Mouse (Mus musculus) CH12F3 (cell line): ENCODE results near the gene Hist1h2be.

ENCODE experiments used
- in situ Hi-C: fragments of 300-500 bp; cut with MboI; formaldehyde crosslinking; loops from 2 replicates; pipeline ENCODE4 v1.14.3; 2020; ENCODE audit warnings: low sequenced_read_pairs

The Hist1h2be gene

DNA sequence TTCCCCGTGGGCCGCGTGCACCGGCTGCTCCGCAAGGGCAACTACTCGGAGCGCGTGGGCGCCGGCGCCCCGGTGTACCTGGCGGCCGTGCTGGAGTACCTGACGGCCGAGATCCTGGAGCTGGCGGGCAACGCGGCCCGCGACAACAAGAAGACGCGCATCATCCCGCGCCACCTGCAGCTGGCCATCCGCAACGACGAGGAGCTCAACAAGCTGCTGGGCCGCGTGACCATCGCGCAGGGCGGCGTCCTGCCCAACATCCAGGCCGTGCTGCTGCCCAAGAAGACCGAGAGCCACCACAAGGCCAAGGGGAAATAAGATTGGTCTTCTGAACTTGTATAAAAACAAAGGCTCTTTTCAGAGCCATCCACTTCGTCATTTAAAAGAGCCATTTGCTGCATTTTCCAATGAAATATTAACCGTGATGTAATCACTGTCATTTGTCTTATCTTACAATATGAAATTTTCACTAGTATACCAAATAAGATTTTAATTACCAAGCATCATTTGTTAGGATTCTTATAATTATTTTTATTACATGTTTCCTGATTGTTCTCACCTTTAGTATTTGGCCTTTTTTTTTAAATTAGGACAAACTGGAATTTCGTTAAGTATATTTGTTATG, 46.3 kb downstream of the Hist1h2be start:
- in situ Hi-C loops, result loop anchor here (25.0 kb wide), 1 partner anchor 1787 kb away; the partner anchor contains the start of genes Hist1h1b, Hist1h2an, Hist1h2bp and Hist1h3i

DNA sequence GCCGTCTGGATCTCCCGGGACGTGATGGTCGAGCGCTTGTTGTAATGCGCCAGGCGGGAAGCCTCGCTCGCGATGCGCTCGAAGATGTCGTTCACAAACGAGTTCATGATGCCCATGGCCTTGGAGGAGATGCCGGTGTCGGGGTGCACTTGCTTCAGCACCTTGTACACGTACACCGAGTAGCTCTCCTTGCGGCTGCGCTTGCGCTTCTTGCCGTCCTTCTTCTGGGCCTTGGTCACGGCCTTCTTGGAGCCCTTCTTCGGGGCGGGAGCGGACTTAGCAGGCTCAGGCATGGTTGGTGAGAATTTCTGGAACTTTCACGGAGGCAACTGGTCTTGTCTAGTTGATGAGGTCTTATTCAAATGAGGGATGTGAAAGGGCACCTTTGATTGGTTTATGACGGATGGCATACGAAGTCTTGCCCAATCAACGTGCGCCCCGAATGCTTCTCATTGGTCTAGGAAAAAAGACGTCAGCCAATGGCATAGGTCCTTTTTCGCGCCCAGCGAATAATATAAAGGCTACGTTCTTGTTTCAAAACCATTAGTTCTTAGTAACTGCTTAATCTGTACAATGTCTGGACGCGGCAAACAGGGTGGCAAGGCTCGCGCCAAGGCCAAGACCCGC, 46.9 kb downstream of the Hist1h2be start, which contains the start of the genes Hist1h2bf and Hist1h2ad:
TSS of gene Hist1h2bf (minus strand) at position 299 of the 627 bp plus-strand sequence.
TSS of gene Hist1h2ad (plus strand) at position 484 of the 627 bp plus-strand sequence.
- in situ Hi-C loops, result loop anchor here (25.0 kb wide), 1 partner anchor 1787 kb away; the partner anchor contains the start of genes Hist1h1b, Hist1h2an, Hist1h2bp and Hist1h3i

DNA sequence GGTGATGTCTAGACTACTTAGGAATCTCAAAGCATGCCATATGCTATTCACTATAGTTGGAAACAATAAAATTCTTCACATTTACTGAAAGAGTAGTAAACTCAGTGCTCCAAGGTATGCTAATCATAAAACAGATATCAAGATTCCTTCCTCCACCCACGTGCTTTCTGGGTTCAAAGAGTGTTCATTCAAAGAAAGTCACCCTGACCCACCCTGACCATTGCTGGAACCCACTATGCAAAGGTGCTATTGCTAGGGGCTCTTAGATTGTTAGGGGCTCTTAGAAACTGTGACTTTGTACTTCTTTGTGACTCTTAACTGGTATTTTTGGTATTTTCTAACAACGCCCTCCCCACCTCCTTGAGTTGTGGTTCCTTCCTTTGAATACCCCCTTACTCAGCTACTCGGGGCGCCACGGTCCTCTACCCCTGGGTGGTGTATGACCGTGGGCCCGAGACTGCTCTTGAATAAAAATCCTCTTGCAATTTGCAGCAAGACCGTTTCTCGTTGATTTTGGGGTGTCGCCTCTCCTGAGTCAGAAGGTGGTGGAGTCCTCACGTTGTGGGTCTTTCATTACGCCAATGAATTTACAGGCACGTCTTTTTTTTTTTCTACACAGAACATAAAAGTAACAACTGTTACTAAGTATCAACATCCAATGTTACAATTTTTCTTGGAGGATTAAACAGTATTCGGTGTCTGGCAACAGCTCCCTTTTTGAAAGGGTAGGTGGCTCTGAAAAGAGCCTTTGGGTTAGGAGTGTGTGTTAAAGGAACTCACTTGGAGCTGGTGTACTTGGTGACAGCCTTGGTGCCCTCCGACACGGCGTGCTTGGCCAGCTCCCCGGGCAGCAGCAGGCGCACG, 47.7 kb downstream of the Hist1h2be start:
- in situ Hi-C loops, result loop anchor here (25.0 kb wide), 1 partner anchor 1786 kb away; the partner anchor contains the start of genes Hist1h1b, Hist1h2an, Hist1h2bp and Hist1h3i

DNA sequence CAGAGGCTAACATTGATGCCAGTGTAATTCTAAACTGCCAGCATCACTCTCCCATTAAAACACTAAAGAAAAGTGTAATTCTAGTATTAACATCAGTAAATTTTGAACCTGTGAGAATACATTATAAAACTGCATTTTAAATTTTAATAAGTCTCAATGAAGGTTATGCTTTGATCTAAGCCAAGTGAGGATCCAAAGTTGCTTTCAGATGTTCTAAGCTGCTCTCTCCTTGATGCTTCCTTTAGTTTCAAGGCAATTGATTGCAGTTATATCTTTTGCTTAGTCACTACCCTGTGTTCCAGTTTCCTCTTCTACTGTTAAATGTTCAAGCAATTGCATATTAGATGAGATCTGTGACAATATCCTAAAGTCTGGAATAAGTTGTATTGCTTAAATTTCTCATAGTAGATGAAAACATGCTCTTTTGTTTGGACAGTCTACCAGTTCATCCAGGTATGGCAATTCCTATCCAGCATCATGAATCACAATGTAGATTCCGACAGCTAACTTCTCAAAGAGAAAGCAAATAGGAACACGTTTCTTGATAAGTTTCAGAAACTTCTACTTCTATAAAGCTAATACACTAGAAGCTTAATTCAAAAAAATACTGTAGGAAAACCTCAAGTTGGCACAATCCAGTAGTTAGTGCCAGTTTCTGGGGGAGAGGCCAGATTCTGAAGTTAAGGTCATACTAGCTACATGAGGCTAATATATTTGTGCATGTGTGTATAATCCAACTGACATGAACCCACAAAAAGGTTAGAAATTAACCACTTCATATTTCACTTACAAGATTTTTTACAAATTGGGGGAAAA, 48.5 kb downstream of the Hist1h2be start:
- in situ Hi-C loops, result loop anchor here (25.0 kb wide), 1 partner anchor 1785 kb away; the partner anchor contains the start of genes Hist1h1b, Hist1h2an, Hist1h2bp and Hist1h3i

DNA sequence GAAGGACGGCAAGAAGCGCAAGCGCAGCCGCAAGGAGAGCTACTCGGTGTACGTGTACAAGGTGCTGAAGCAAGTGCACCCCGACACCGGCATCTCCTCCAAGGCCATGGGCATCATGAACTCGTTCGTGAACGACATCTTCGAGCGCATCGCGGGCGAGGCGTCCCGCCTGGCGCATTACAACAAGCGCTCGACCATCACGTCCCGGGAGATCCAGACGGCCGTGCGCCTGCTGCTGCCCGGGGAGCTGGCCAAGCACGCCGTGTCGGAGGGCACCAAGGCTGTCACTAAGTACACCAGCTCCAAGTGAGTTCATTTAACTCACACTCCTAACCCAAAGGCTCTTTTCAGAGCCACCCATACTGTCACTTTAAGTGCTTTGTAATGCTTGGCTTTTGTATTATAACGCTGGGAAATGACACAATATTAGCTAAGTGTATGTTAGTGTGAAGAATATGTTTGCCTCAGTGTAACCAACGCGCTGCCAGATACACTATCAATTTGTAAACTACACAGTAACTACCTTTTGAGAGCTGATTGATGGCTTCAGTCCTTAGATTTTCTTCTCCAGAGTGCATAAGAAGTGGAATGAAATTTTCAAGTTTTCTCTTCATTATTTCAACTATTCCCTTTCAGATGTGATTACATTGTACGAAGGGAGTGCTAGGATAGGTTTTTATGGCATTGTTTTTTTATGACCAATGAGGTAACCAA, 49.3 kb downstream of the Hist1h2be start:
- in situ Hi-C loops, result loop anchor here (25.0 kb wide), 1 partner anchor 1784 kb away; the partner anchor contains the start of genes Hist1h1b, Hist1h2an, Hist1h2bp and Hist1h3i

DNA sequence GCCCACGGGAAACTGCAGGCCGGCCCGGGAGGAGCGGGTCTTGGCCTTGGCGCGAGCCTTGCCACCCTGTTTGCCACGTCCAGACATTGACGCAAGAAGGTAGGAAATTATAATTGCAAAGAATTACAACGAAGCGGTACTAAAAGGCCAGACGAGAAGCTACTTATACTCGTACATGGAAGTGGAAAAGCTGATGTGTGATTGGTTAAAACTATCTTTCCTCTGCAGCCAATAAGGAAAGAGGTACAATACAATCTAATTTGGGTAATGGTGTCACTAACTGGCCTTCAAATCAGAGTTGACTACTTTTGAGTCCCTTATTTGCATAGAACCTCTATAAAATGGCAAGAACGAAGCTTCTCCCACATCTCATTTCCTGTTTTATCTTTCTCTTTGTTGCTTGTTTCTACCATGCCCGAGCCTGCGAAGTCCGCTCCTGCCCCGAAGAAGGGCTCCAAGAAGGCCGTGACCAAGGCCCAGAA, 49.9 kb downstream of the Hist1h2be start, which contains the start of the genes Hist1h2ae and Hist1h2bg:
TSS of gene Hist1h2ae (minus strand) at position 199 of the 482 bp plus-strand sequence.
TSS of gene Hist1h2bg (plus strand) at position 375 of the 482 bp plus-strand sequence.
- in situ Hi-C loops, result loop anchor here (25.0 kb wide), 1 partner anchor 1784 kb away; the partner anchor contains the start of genes Hist1h1b, Hist1h2an, Hist1h2bp and Hist1h3i

DNA sequence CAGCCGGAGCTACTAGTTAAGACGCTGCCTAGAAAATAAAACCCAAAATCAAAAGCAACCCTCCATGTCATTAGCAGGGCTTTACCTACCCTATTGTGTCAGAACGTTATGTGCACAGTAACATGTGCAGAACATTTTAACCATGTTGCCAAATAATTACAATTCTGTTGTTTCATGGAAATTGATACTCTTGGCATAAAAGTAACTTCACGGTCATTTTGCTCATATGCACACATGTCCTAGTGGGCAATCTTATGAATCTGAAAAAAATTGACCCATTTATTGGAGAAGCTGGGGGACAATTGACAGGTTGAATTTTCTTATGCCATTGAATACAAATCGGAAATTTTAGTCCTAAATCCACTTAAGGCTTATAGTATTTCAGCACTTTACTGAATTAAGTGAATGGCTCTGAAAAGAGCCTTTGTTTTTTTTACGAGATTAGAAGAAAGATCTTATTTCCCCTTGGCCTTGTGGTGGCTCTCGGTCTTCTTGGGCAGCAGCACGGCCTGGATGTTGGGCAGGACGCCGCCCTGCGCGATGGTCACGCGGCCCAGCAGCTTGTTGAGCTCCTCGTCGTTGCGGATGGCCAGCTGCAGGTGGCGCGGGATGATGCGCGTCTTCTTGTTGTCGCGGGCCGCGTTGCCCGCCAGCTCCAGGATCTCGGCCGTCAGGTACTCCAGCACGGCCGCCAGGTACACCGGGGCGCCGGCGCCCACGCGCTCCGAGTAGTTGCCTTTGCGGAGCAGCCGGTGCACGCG, 50.5 kb downstream of the Hist1h2be start:
- in situ Hi-C loops, result loop anchor here (25.0 kb wide), 1 partner anchor 1783 kb away; the partner anchor contains the start of genes Hist1h1b, Hist1h2an, Hist1h2bp and Hist1h3i

DNA sequence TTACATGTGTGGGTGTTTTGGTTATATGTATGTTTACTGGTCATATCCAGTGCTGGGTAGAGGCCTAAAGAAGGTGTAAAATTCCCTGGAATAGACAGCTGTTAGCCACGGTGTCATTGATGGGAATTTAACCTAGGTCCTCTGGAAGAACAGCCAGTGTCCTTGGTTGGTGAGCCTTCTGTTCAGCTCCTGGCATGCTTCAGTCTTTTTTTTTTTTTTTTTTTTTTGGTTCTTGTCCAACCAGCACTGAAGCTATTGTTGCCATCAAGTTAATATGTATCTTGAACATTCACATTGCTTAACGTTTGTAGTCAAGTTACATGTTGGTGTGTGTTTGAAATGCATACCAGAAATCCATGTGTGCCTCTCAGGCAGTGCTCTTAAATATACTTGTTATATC, 56.4 kb downstream of the Hist1h2be start:
- in situ Hi-C loops, result loop anchor here (25.0 kb wide), 1 partner anchor 1777 kb away; the partner anchor contains the start of genes Hist1h1b, Hist1h2an, Hist1h2bp and Hist1h3i

DNA sequence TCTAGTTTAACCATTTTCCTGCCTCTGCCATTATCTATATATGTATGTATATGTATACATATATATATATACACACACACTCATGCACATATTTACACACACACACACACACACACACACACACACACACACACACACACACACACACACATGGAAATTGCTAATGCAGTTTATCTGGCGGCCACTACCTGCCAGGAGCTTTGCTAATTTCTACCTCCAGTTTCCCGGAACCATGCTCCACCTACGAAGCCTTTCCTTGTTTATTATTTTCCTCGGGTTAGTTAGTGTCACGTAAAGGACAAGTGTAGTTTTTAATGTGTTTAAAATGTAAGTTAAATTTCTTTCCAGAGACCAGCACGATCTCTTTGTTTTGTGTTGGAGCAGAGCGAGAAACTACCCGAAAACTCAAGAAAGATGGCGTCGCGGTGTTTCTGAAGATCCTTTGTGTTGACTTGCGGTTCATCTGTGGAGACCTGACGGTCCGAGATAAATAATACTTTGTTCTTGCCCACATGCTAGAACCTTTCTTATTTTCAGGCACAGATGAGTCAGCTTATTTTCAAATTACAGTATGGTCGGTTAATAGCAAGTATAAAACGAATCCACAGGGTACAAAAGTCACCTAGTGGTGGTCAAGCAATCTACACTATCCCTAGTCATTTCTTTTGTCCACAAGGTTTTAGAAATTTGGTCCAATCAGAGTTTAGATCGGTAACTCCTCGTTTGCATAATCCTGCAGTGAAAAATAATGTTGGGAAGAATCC, 58.0 kb downstream of the Hist1h2be start:
- in situ Hi-C loops, result loop anchor here (25.0 kb wide), 1 partner anchor 1776 kb away; the partner anchor contains the start of genes Hist1h1b, Hist1h2an, Hist1h2bp and Hist1h3i

DNA sequence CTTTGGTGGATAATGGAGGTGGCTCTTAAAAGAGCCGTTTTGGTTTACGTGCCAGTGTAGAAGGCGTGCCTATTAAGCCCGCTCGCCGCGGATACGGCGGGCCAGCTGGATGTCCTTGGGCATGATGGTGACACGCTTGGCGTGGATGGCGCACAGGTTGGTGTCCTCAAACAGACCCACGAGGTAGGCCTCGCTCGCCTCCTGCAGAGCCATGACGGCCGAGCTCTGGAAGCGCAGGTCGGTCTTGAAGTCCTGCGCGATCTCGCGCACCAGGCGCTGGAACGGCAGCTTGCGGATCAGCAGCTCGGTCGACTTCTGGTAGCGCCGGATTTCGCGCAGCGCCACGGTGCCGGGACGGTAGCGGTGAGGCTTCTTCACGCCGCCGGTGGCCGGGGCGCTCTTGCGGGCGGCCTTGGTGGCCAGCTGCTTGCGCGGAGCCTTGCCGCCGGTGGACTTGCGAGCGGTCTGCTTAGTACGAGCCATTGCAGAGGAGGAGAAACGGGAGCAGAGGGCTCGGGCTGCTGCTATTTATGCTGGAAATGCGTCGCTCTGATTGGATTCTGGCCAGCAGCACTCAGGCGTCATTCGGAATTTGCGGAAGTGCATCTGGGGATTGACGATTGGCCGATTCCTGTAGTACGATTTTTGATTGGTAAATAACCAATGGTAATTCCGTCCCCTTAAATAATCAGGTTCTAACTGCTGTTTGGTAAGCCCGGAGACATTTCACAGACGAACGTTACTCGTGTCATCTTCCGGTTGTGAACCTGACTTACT, 58.9 kb downstream of the Hist1h2be start, which contains the start of gene Hist1h3e:
TSS of gene Hist1h3e (minus strand) at position 487 of the 777 bp plus-strand sequence.
- in situ Hi-C loops, result loop anchor here (25.0 kb wide), 1 partner anchor 1775 kb away; the partner anchor contains the start of genes Hist1h1b, Hist1h2an, Hist1h2bp and Hist1h3i

DNA sequence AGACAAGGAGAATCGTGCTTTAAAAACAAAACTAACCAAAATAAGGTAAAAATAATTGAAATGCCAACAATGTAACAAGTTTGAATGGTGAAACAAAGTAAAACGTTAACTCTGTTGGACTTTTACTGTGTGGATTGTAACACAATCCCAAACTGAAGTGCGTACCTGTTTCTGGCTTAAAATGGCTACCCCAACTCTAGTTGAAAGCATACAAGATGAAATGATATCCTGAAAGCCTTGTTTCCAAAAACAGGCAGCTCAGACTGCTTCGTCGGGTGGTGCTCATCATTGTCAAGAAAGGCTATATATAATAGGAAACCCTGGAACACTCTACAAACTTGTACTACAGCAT, 59.4 kb downstream of the Hist1h2be start:
- in situ Hi-C loops, result loop anchor here (25.0 kb wide), 1 partner anchor 1774 kb away; the partner anchor contains the start of genes Hist1h1b, Hist1h2an, Hist1h2bp and Hist1h3i

DNA sequence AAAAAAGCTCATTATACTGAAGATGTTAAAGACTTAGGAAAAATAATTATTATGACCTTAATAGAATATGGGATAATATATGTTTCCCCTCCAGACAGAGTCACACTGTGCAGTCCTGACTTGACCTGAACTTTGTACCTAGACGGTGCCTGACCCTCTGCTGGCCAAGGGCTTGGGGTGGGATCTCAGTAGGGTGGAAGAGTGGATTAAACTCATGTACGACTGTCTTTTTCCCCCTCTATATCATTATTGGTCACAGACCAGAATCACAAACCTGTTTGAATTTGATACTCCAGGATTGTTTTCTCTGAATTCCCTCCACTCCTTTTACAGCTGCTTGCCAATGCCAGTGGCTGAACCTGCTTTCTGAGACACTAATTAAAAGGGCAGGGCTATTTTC, 60.2 kb downstream of the Hist1h2be start:
- in situ Hi-C loops, result loop anchor here (25.0 kb wide), 1 partner anchor 1773 kb away; the partner anchor contains the start of genes Hist1h1b, Hist1h2an, Hist1h2bp and Hist1h3i

DNA sequence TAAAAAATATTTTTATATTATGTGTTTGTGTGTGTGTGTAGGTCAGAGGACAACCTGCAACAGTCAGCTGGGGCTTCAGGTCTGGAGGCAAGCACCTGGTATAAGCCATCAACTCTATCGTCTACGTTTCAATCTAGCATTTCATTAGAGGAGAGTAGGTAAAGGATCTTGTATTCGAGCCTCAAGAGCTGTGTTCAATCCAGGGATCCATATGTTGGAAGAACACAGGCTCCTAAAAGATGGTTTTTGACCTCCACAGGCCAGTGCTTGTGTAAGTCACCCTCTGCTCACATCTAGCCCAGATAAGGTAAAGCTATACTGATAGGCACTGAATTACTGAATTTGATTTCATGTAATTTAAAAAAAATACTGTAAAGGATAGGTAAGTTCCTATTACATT, 64.0 kb downstream of the Hist1h2be start:
- in situ Hi-C loops, result loop anchor here (25.0 kb wide), 1 partner anchor 1770 kb away; the partner anchor contains the start of genes Hist1h1b, Hist1h2an, Hist1h2bp and Hist1h3i

DNA sequence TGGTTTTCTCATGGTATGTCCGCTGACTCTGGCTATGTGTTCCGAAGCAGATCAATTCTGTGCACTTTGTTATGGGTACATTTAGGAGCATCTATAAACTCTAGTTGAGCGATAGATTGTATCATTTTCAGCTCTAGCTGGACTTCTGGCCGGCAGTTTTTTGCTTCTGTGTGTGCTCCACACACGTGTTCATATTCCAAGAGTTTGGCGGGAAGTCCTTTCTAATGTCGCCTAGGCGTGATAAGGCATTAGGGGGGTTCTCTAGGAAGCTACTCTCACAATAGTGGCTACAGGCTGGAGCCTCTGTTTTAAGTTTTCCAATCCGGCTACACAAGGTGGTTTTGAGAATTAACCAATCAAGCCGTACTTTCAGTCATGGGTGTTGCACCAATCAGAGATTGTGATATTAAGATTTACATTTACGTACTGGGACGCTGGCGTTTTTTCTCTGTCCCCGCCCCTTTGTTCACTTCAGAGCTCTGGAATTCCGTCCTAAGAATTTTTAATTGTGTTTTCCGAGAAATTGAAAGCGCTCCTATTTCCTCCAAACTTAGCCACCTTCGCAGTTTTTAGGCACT, 65.0 kb downstream of the Hist1h2be start:
- in situ Hi-C loops, result loop anchor here (25.0 kb wide), 1 partner anchor 1769 kb away; the partner anchor contains the start of genes Hist1h1b, Hist1h2an, Hist1h2bp and Hist1h3i
